In the genomic region with DNA sequence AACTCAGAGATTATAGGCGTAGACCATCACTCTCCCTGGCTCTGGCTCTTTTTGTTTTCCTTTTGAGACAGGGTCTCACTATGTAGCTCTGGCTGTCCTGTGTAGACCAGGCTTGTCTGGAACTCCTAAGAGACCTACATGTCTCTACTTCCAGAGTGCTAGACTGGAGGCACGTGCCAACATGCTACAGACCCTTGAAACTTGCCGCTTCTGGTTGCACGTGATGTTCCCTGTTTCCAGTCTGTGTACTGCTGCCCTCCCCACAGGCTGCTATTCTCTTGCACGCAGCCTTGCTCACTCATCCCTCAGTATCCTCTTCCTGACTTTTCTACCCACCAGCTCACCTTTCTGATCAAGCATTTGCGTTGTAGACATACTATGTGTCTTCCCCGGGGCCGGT, we compare ENCODE assay signal across 9 mouse cellular contexts. TPM values are rescaled to one million over a fixed set of nuclear protein-coding genes. Genes with fewer than 3 reads are reported as not detected.
DNase-seq lines count a peak whose midpoint lies in the region; ATAC-seq and TF ChIP-seq lines count a peak whose summit lies in the region.
"Had no signal": no experiment of that assay in that cellular context is flagged by ENCODE, and none has a peak within 500 bp of the region (broad histone marks: within the 10 kb centered on the region; RNA-seq: fewer than 3 reads in every experiment).

No protein-coding gene starts in this region.

- H3K9ac ChIP-seq in hindbrain, embryonic 16.5 days (ENCODE audit: low read depth, low read length): no peak overlapping the region
- H3K9ac ChIP-seq in ES-E14 (ENCODE audit: insufficient read depth, low read depth, low read length, poor library complexity, severe bottlenecking): peak overlapping the region; percentile 56; the same call in 1 of the 2 replicates
- H3K9ac ChIP-seq in limb, embryonic 13.5 days: 0 out of 2 replicates have a peak overlapping the region, but pooled peaks have one; percentile 19

- no peak for TF ChIP-seq CTCF in E14TG2a.4 (conservative IDR thresholded peaks at IDR 0.05; ENCODE audit: low read length)

- H3K27ac ChIP-seq in hindbrain, embryonic 10.5 days: peak overlapping the region; percentile 62; the same call in 1 of the 2 replicates
- no peak overlapping the region for H3K27ac ChIP-seq in hindbrain, embryonic 16.5 days (ENCODE audit: low read depth, low read length)
- peak overlapping the region; percentile 84; the same call in 1 of the 2 replicates for H3K27ac ChIP-seq in ES-E14 (ENCODE audit: insufficient read depth, low read depth, low read length, poor library complexity, severe bottlenecking)
- H3K27ac ChIP-seq in limb, embryonic 13.5 days: no peak overlapping the region; the same call in 1 of the 2 replicates

- no peaks in the 10 kb centered on the region for H3K36me3 ChIP-seq in hindbrain, embryonic 10.5 days
- H3K36me3 ChIP-seq in hindbrain, embryonic 16.5 days (ENCODE audit: control insufficient read depth, insufficient read depth, low read length): no peaks in the 10 kb centered on the region
- no peaks in the 10 kb centered on the region for H3K36me3 ChIP-seq in E14TG2a.4 (ENCODE audit: insufficient read depth, low read length)
- no peaks in the 10 kb centered on the region for H3K36me3 ChIP-seq in ES-E14 (ENCODE audit: control insufficient read depth, insufficient read depth, low read length, poor library complexity, severe bottlenecking)
- no peaks in the 10 kb centered on the region for H3K36me3 ChIP-seq in limb, embryonic 13.5 days

- H3K9me3 ChIP-seq in hindbrain, embryonic 10.5 days: no peaks in the 10 kb centered on the region
- no peaks in the 10 kb centered on the region for H3K9me3 ChIP-seq in hindbrain, embryonic 16.5 days (ENCODE audit: control insufficient read depth, low read length)
- H3K9me3 ChIP-seq in E14TG2a.4 (ENCODE audit: low read length): no peaks in the 10 kb centered on the region
- H3K9me3 ChIP-seq in ES-E14 (ENCODE audit: control insufficient read depth, insufficient read depth, low read depth, low read length): no peaks in the 10 kb centered on the region
- no peaks in the 10 kb centered on the region for H3K9me3 ChIP-seq in limb, embryonic 13.5 days

- H3K27me3 ChIP-seq in hindbrain, embryonic 10.5 days (ENCODE audit: insufficient read depth, poor library complexity, severe bottlenecking): peaks cover 21% of the 10 kb centered on the region
- H3K27me3 ChIP-seq in hindbrain, embryonic 16.5 days (replicated peaks; ENCODE audit: control insufficient read depth, insufficient read depth, low read length): no peaks in the 10 kb centered on the region; the same call in none of the 2 replicates
- H3K27me3 ChIP-seq in E14TG2a.4 (ENCODE audit: insufficient read depth, low read length): peaks cover 3% of the 10 kb centered on the region; the same call in 1 of the 2 replicates
- peaks cover 6% of the 10 kb centered on the region; the same call in 1 of the 2 replicates for H3K27me3 ChIP-seq in limb, embryonic 13.5 days

- peaks cover 52% of the 10 kb centered on the region for H3K4me1 ChIP-seq in hindbrain, embryonic 10.5 days (replicated peaks)
- peaks cover 4% of the 10 kb centered on the region; the same call in 1 of the 2 replicates for H3K4me1 ChIP-seq in hindbrain, embryonic 16.5 days (ENCODE audit: control insufficient read depth, insufficient read depth, low read depth, low read length)
- peaks cover 85% of the 10 kb centered on the region for H3K4me1 ChIP-seq in E14TG2a.4 (replicated peaks; ENCODE audit: low read depth, low read length)
- H3K4me1 ChIP-seq in ES-E14 (ENCODE audit: control insufficient read depth in 2 of 2, insufficient read depth in 2 of 2, low read length in 2 of 2, poor library complexity in 1 of 2): peaks cover 20 to 52% of the 10 kb centered on the region in 2 experiments
- peaks cover 54% of the 10 kb centered on the region for H3K4me1 ChIP-seq in limb, embryonic 13.5 days

- no peak overlapping the region for H3K4me3 ChIP-seq in hindbrain, embryonic 10.5 days
- H3K4me3 ChIP-seq in hindbrain, embryonic 16.5 days (ENCODE audit: low read length): no peak overlapping the region
- H3K4me3 ChIP-seq in E14TG2a.4 (replicated peaks; ENCODE audit: low read length): peak overlapping the region; percentile 64; the same call in 1 of the 2 replicates
- no peak overlapping the region for H3K4me3 ChIP-seq in ES-E14 (ENCODE audit: insufficient read depth in 1 of 2, low read depth in 1 of 2, low read length in 2 of 2, poor library complexity in 1 of 2, severe bottlenecking in 1 of 2)
- H3K4me3 ChIP-seq in limb, embryonic 13.5 days: no peak overlapping the region

- in situ Hi-C loops in ES-E14 (cut with MboI; ENCODE audit: low sequenced_read_pairs in 2 of 2, unreplicated experiment in 2 of 2): no loop called here

- DNase-seq in hindbrain, embryonic 10.5 days (ENCODE audit: low spot score): no peak
- no peak for DNase-seq in ES-E14 (ENCODE audit: low read depth, low spot score)
- DNase-seq in cerebellum, postnatal 4 days (ENCODE audit: low spot score in 2 of 2): no peak
- no peak for DNase-seq in cerebellum, postnatal 36 days
- DNase-seq: left cerebral cortex, postnatal 4 days; right cerebral cortex, postnatal 14 days had no signal

- ATAC-seq in hindbrain, embryonic 16.5 days: no peak
- no peak for ATAC-seq in limb, embryonic 13.5 days (ENCODE audit: low FRiP score, low read depth)

- 79% methylated on average over 8 of the region's 8 CpGs for WGBS in hindbrain, embryonic 10.5 days
- 87% methylated on average over 8 of the region's 8 CpGs for WGBS in hindbrain, embryonic 16.5 days
- 77% methylated on average over 8 of the region's 8 CpGs for WGBS in limb, embryonic 13.5 days

- H3K4me2 ChIP-seq in hindbrain, embryonic 16.5 days (ENCODE audit: low read length): no peak overlapping the region
- H3K4me2 ChIP-seq in limb, embryonic 13.5 days (replicated peaks): peak overlapping the region; percentile 69

TF ChIP-seq in ES-E14, 5 proteins besides CTCF, POLR2A, EP300 and RAD21:
- no peak for TF ChIP-seq ZC3H11A (IDR thresholded peaks at IDR 0.05; ENCODE audit: borderline replicate concordance, low read depth, low read length)
- TF ChIP-seq CHD2 (IDR thresholded peaks at IDR 0.05; ENCODE audit: low read depth, low read length): no peak
- no peak for TF ChIP-seq HCFC1 (IDR thresholded peaks at IDR 0.05; ENCODE audit: borderline replicate concordance, insufficient read depth, low read length)
- TF ChIP-seq ZNF384 (IDR thresholded peaks at IDR 0.05; ENCODE audit: low read depth, low read length): no peak
TF ChIP-seq in ES-E14: peak in this region for 0.

RNA-seq across cellular contexts. Expression of a gene that starts 22.7 kb away (rescaled TPM):
- polyA plus RNA-seq in hindbrain, embryonic 10.5 days (2016; fragmentation: Nextera tagmentation; extraction: Ambion mirVana): 286 and 294 TPM in 2 replicates
- 215 and 216 TPM in 2 replicates for polyA plus RNA-seq in hindbrain, embryonic 16.5 days (2015; fragmentation: Nextera tagmentation; extraction: Ambion mirVana)
- 90.3 and 91.1 TPM in 2 replicates for total RNA-seq in ES-E14 (2012; rRNA removed)
- 237 and 238 TPM in 2 replicates for polyA plus RNA-seq in limb, embryonic 13.5 days (2015; fragmentation: Nextera tagmentation; extraction: Ambion mirVana)

RNA-seq across cellular contexts. Expression of a gene that starts 50.4 kb away (rescaled TPM):
- polyA plus RNA-seq in hindbrain, embryonic 10.5 days (2016; fragmentation: Nextera tagmentation; extraction: Ambion mirVana): 5.5 and 5.9 TPM in 2 replicates
- polyA plus RNA-seq in hindbrain, embryonic 16.5 days (2015; fragmentation: Nextera tagmentation; extraction: Ambion mirVana): 8.8 and 9.6 TPM in 2 replicates
- total RNA-seq in ES-E14 (2012; rRNA removed): 21.9 and 33.6 TPM in 2 replicates
- 6.2 and 6.9 TPM in 2 replicates for polyA plus RNA-seq in limb, embryonic 13.5 days (2015; fragmentation: Nextera tagmentation; extraction: Ambion mirVana)

Comparison
In these comparisons a context has a peak if more than half of its experiments do, and no peak if none do; other contexts are left out.
1. H3K27ac ChIP-seq: peak in hindbrain, embryonic 10.5 days (single experiment) and ES-E14 (single experiment); none in hindbrain, embryonic 16.5 days (single experiment) and limb, embryonic 13.5 days (single experiment).